ENCODE assay signal across 24 mouse cellular contexts in genomic region chr5:10352126-10352525, GRCm38 (mm10).
"Had no signal": no experiment of that assay in that cellular context is flagged by ENCODE, and none has a peak within 500 bp of the region (broad histone marks: within the 10 kb centered on the region; RNA-seq: fewer than 3 reads in every experiment).

No protein-coding gene starts in this region.

- H3K36me3 ChIP-seq: heart, embryonic 12.5 days; hindbrain, embryonic 12.5 days; hindbrain, embryonic 15.5 days; kidney, embryonic 15.5 days; limb, embryonic 13.5 days; limb, embryonic 15.5 days; liver, embryonic 12.5 days had no signal

- ATAC-seq: hindbrain, postnatal 0 days; intestine, embryonic 16.5 days; liver, embryonic 12.5 days had no signal

- H3K4me3 ChIP-seq: heart, adult 2 months; heart, embryonic 12.5 days; hindbrain, embryonic 12.5 days; hindbrain, embryonic 15.5 days; kidney, embryonic 15.5 days; limb, embryonic 13.5 days; limb, embryonic 15.5 days; liver, embryonic 12.5 days had no signal

- H3K27ac ChIP-seq: heart, adult 2 months; hindbrain, embryonic 12.5 days; hindbrain, embryonic 15.5 days; hindbrain, postnatal 0 days; kidney, embryonic 15.5 days; kidney, postnatal 0 days; limb, embryonic 13.5 days; limb, embryonic 15.5 days; liver, embryonic 12.5 days; liver, embryonic 14.5 days had no signal

- H3K9ac ChIP-seq: heart, embryonic 12.5 days; hindbrain, embryonic 12.5 days; hindbrain, embryonic 15.5 days; kidney, embryonic 15.5 days; limb, embryonic 13.5 days; limb, embryonic 15.5 days; liver, embryonic 12.5 days; liver, embryonic 14.5 days had no signal

- H3K4me1 ChIP-seq: heart, embryonic 12.5 days; hindbrain, embryonic 12.5 days; hindbrain, embryonic 15.5 days; kidney, embryonic 15.5 days; limb, embryonic 13.5 days; limb, embryonic 15.5 days; liver, embryonic 12.5 days had no signal

- H3K27me3 ChIP-seq: heart, embryonic 12.5 days; hindbrain, embryonic 12.5 days; hindbrain, embryonic 15.5 days; kidney, embryonic 15.5 days; limb, embryonic 13.5 days; limb, embryonic 15.5 days; liver, embryonic 12.5 days had no signal

- H3K4me2 ChIP-seq: heart, embryonic 12.5 days; hindbrain, embryonic 12.5 days; hindbrain, embryonic 15.5 days; kidney, embryonic 15.5 days; limb, embryonic 13.5 days; limb, embryonic 15.5 days; liver, embryonic 12.5 days had no signal

- H3K9me3 ChIP-seq: heart, embryonic 12.5 days; hindbrain, embryonic 12.5 days; hindbrain, embryonic 15.5 days; kidney, embryonic 15.5 days; limb, embryonic 13.5 days; limb, embryonic 15.5 days; liver, embryonic 12.5 days had no signal

- DNase-seq: gastrocnemius, postnatal 14 days; gastrocnemius, postnatal 36 days; heart, adult 11 months; heart, adult 2 months; heart, postnatal 10 days; kidney, adult 11 months; kidney, adult 2 months; kidney, adult 9 months; kidney, postnatal 14 days; kidney, postnatal 36 days; layer of hippocampus, adult 9-11 months; layer of hippocampus, postnatal 36 days; left cerebral cortex, postnatal 4 days had no signal
